Mouse (Mus musculus) mouse embryonic stem cell (cell line): ENCODE measurements at regions not wholly inside any gene's neighbourhood (a gene's known extent, or its start where the extent isn't known, plus 50 kb on each side); places are given as distances from the start of the nearest gene placed in this dataset.

ENCODE experiments used
- in situ Hi-C, 2 experiments: fragments of 300-500 bp; cut with MboI; formaldehyde crosslinking; loops; 1 replicate in 1 of 2; 3 replicates in 1 of 2; pipeline ENCODE4 v1.14.3; 2019 to 2020; ENCODE audit warnings: low sequenced_read_pairs in 2 of 2, low pct_unique_long_range_greater_than_20kb in 1 of 2, mixed read lengths in 1 of 2; ENCODE audit not compliant: unreplicated experiment in 1 of 2

- in situ Hi-C loops = no loop called here
Observed at GRCm38 (mm10) chr15:10831106-10831505, 116.7 kb upstream of the Rai14 start.

GRCm38 (mm10) chr15:10832331-10832730, 117.9 kb upstream of the Rai14 start:
- in situ Hi-C loops = no loop called here

GRCm38 (mm10) chr15:10833866-10834571, 118.1 kb upstream of the C1qtnf3 start:
- in situ Hi-C loops = no loop called here

GRCm38 (mm10) chr15:10838584-10839288, 113.4 kb upstream of the C1qtnf3 start:
- in situ Hi-C loops = no loop called here

- in situ Hi-C loops = no loop called here
Observed at GRCm38 (mm10) chr15:10840621-10841034, 111.5 kb upstream of the C1qtnf3 start.

GRCm38 (mm10) chr15:10843060-10843695, 109.0 kb upstream of the C1qtnf3 start:
- in situ Hi-C loops = no loop called here

- in situ Hi-C loops = no loop called here
Observed at GRCm38 (mm10) chr15:10846722-10847121, 105.4 kb upstream of the C1qtnf3 start.

GRCm38 (mm10) chr15:10864004-10864775, 87.9 kb upstream of the C1qtnf3 start:
- in situ Hi-C loops = loop anchor here in 1 of 2 experiments (10.0 kb wide), 1 partner anchor 359 kb away; no protein-coding TSS in a partner anchor

GRCm38 (mm10) chr15:10865109-10865508, 87.0 kb upstream of the C1qtnf3 start:
- in situ Hi-C loops = loop anchor here in 1 of 2 experiments (10.0 kb wide), 1 partner anchor 360 kb away; no protein-coding TSS in a partner anchor

- in situ Hi-C loops = loop anchor here in 1 of 2 experiments (10.0 kb wide), 1 partner anchor 362 kb away; no protein-coding TSS in a partner anchor
Observed at GRCm38 (mm10) chr15:10866794-10867193, 85.3 kb upstream of the C1qtnf3 start.

GRCm38 (mm10) chr15:10868115-10868514, 84.0 kb upstream of the C1qtnf3 start:
- in situ Hi-C loops = loop anchor here in 1 of 2 experiments (10.0 kb wide), 1 partner anchor 363 kb away; no protein-coding TSS in a partner anchor

GRCm38 (mm10) chr15:10868716-10869585, 83.2 kb upstream of the C1qtnf3 start:
- in situ Hi-C loops = loop anchor here in 1 of 2 experiments (10.0 kb wide), 1 partner anchor 364 kb away; no protein-coding TSS in a partner anchor

- in situ Hi-C loops = loop anchor here in 1 of 2 experiments (10.0 kb wide), 1 partner anchor 365 kb away; no protein-coding TSS in a partner anchor
Observed at GRCm38 (mm10) chr15:10869879-10870278, 82.3 kb upstream of the C1qtnf3 start.

- in situ Hi-C loops = no loop called here
Observed at GRCm38 (mm10) chr15:10872322-10872967, 79.7 kb upstream of the C1qtnf3 start.

- in situ Hi-C loops = loop anchor here in 1 of 2 experiments (25.0 kb wide), 1 partner anchor 364 kb away; no protein-coding TSS in a partner anchor
Observed at GRCm38 (mm10) chr15:10876328-10876727, 75.8 kb upstream of the C1qtnf3 start.

- in situ Hi-C loops = loop anchor here in 1 of 2 experiments (25.0 kb wide), 1 partner anchor 369 kb away; no protein-coding TSS in a partner anchor
Observed at GRCm38 (mm10) chr15:10881726-10882125, 70.4 kb upstream of the C1qtnf3 start.

GRCm38 (mm10) chr15:10887990-10888389, 64.1 kb upstream of the C1qtnf3 start:
- in situ Hi-C loops = loop anchor here in 1 of 2 experiments (25.0 kb wide), 1 partner anchor 376 kb away; no protein-coding TSS in a partner anchor
